Mouse (Mus musculus) limb, embryonic 11.5 days (tissue): ENCODE results near the gene Tnfsf13b. TPM values are rescaled to one million over a fixed set of nuclear protein-coding genes. Genes with fewer than 3 reads are reported as not detected.

Source experiments
- ATAC-seq: fragments of 200-750 bp; cut with Nextera tagmentation; 2 replicates; pipeline ENCODE4 v1.8.0; 2017; ENCODE audit warnings: low read depth; ENCODE audit not compliant: insufficient number of reproducible peaks, low FRiP score, low TSS enrichment
- DNase-seq: peaks from one replicate; pipeline ENCODE4 v3.0.0-alpha.2; 2015; ENCODE audit warnings: low spot score
- H3K27ac ChIP-seq: fragments of 300-500 bp; sonication (generic); replicated peaks from 2 replicates; pipeline ENCODE4 v1.5.1; 2014; ENCODE audit warnings: low read depth, mild to moderate bottlenecking, low read length
- H3K27me3 ChIP-seq: fragments of 300-500 bp; sonication (generic); 2 replicates; pipeline ENCODE4 v1.6.1; 2014; ENCODE audit warnings: mild to moderate bottlenecking, low read length, mixed read lengths; ENCODE audit not compliant: control insufficient read depth, insufficient read depth
- H3K36me3 ChIP-seq: fragments of 300-500 bp; sonication (generic); 2 replicates; pipeline ENCODE4 v1.6.1; 2014; ENCODE audit warnings: mild to moderate bottlenecking, low read length, moderate library complexity, mixed read lengths; ENCODE audit not compliant: control insufficient read depth, insufficient read depth
- H3K4me1 ChIP-seq: fragments of 300-500 bp; sonication (generic); 2 replicates; pipeline ENCODE4 v1.6.1; 2014; ENCODE audit warnings: low read length, mixed read lengths; ENCODE audit not compliant: control insufficient read depth, insufficient read depth
- H3K4me2 ChIP-seq: fragments of 300-500 bp; sonication (generic); 2 replicates; pipeline ENCODE4 v1.6.1; 2014; ENCODE audit warnings: low read depth, mild to moderate bottlenecking, moderate library complexity; ENCODE audit not compliant: severe bottlenecking
- H3K4me3 ChIP-seq: fragments of 300-500 bp; sonication (generic); 2 replicates; pipeline ENCODE4 v1.5.1; 2014; ENCODE audit warnings: low read depth, low read length
- H3K9ac ChIP-seq: fragments of 300-500 bp; sonication (generic); 2 replicates; pipeline ENCODE4 v1.6.1; 2014; ENCODE audit warnings: mild to moderate bottlenecking, low read length
- H3K9me3 ChIP-seq: fragments of 300-500 bp; sonication (generic); 2 replicates; pipeline ENCODE4 v1.6.1; 2016; ENCODE audit warnings: low read length; ENCODE audit not compliant: control insufficient read depth
- WGBS: fragments of 180-500 bp; shearing (Covaris S2); extraction: QIAGEN DNeasy Blood & Tissue Kit; methylation state at CpG from one replicate; pipeline ENCODE4 v1.1.7; 2014; 5-methylcytosine and 5-hydroxymethylcytosine counted together
- polyA plus RNA-seq: library from polyadenylated mRNA; unstranded; fragments of >200 nt; fragmentation: Nextera tagmentation; extraction: Ambion mirVana; gene quantifications from 2 replicates; pipeline ENCODE4 v1.2.1, GENCODE M21; 2014

The Tnfsf13b gene
- 0.10 and 0.17 TPM in 2 replicates for polyA plus RNA-seq

GRCm38 (mm10) chr8:10006156-10006985 lies at the start of gene Tnfsf13b:
Gene Tnfsf13b (plus strand): TSS chr8:10006467.
- ATAC-seq (no peak), DNase-seq (no peak)
- Histone ChIP-seq H3K36me3 (no peaks in the 10 kb centered on the region), H3K27ac (no peak within 1 kb of the TSS), H3K9ac (peak within 1 kb of the TSS; percentile 50), H3K4me1 (peaks cover 4% of the 10 kb centered on the region), H3K4me2 (peak within 1 kb of the TSS; percentile 82), H3K4me3 (peak within 1 kb of the TSS; percentile 39), H3K27me3 (no peaks in the 10 kb centered on the region), H3K9me3 (no peaks in the 10 kb centered on the region)
- WGBS: 63% methylated on average over 16 of the region's 16 CpGs

- no peak overlapping the region for H3K4me2 ChIP-seq
- H3K4me1 ChIP-seq: no peaks in the 10 kb centered on the region
- no peak for ATAC-seq
- no peak for DNase-seq
- no peak overlapping the region for H3K9ac ChIP-seq
- no peak overlapping the region for H3K4me3 ChIP-seq
- H3K27ac ChIP-seq: no peak overlapping the region
- no peaks in the 10 kb centered on the region for H3K36me3 ChIP-seq
- WGBS: 58% methylated on average over 4 of the region's 4 CpGs
- no peaks in the 10 kb centered on the region for H3K9me3 ChIP-seq
- no peaks in the 10 kb centered on the region for H3K27me3 ChIP-seq
These were observed 47.9 kb upstream of the Tnfsf13b start for GRCm38 (mm10) chr8:9958338-9958737.

- no peak for ATAC-seq
- H3K4me2 ChIP-seq: no peak overlapping the region
- no peaks in the 10 kb centered on the region for H3K4me1 ChIP-seq
- H3K4me3 ChIP-seq: no peak overlapping the region
- WGBS: 90% methylated on average over 2 of the region's 2 CpGs
- H3K9ac ChIP-seq: no peak overlapping the region
- no peak overlapping the region for H3K27ac ChIP-seq
- H3K9me3 ChIP-seq: no peaks in the 10 kb centered on the region
- H3K27me3 ChIP-seq: no peaks in the 10 kb centered on the region
- H3K36me3 ChIP-seq: no peaks in the 10 kb centered on the region
- no peak for DNase-seq
These were observed 46.3 kb upstream of the Tnfsf13b start for GRCm38 (mm10) chr8:9959919-9960318.

GRCm38 (mm10) chr8:9971866-9972265 lies 34.4 kb upstream of the Tnfsf13b start:
- Histone ChIP-seq H3K9me3 (no peaks in the 10 kb centered on the region), H3K4me2 (no peak overlapping the region), H3K4me3 (no peak overlapping the region), H3K27me3 (no peaks in the 10 kb centered on the region), H3K9ac (no peak overlapping the region), H3K4me1 (peaks cover 3% of the 10 kb centered on the region; the same call in 1 of the 2 replicates), H3K27ac (no peak overlapping the region), H3K36me3 (no peaks in the 10 kb centered on the region)
- ATAC-seq: no peak
- WGBS: 95% methylated on average over 9 of the region's 9 CpGs
- DNase-seq: no peak

GRCm38 (mm10) chr8:9975276-9975675 lies 31.0 kb upstream of the Tnfsf13b start:
- Histone ChIP-seq H3K9me3 (no peaks in the 10 kb centered on the region), H3K27me3 (no peaks in the 10 kb centered on the region), H3K27ac (no peak overlapping the region), H3K36me3 (no peaks in the 10 kb centered on the region), H3K4me1 (peaks cover 13% of the 10 kb centered on the region), H3K9ac (no peak overlapping the region), H3K4me3 (peak overlapping the region; percentile 61), H3K4me2 (peak overlapping the region; percentile 51)
- DNase-seq (no peak), ATAC-seq (no peak)
- WGBS: 45% methylated on average over 5 of the region's 5 CpGs

GRCm38 (mm10) chr8:9975898-9976611 lies 30.2 kb upstream of the Tnfsf13b start:
- under 1% methylated on average over 46 of the region's 47 CpGs for WGBS
- H3K4me2 ChIP-seq: peak overlapping the region; percentile 51
- DNase-seq: peak; percentile 98
- H3K27ac ChIP-seq: no peak overlapping the region
- no peaks in the 10 kb centered on the region for H3K9me3 ChIP-seq
- H3K4me3 ChIP-seq: peak overlapping the region; percentile 61
- peak; percentile 93 for ATAC-seq
- H3K36me3 ChIP-seq: no peaks in the 10 kb centered on the region
- H3K4me1 ChIP-seq: peaks cover 13% of the 10 kb centered on the region
- peak overlapping the region; percentile 51 for H3K9ac ChIP-seq
- H3K27me3 ChIP-seq: no peaks in the 10 kb centered on the region

- H3K4me3 ChIP-seq: peak overlapping the region; percentile 68
- ATAC-seq (no peak), DNase-seq (peak; percentile 28)
- H3K27ac ChIP-seq: no peak overlapping the region
- H3K4me1 ChIP-seq: peaks cover 13% of the 10 kb centered on the region
- WGBS: 38% methylated on average over 15 of the region's 15 CpGs
- H3K9ac ChIP-seq: peak overlapping the region; percentile 81
- peak overlapping the region; percentile 45 for H3K4me2 ChIP-seq
- no peaks in the 10 kb centered on the region for H3K9me3 ChIP-seq
- H3K27me3 ChIP-seq: no peaks in the 10 kb centered on the region
- H3K36me3 ChIP-seq: no peaks in the 10 kb centered on the region
These were observed 29.3 kb upstream of the Tnfsf13b start for GRCm38 (mm10) chr8:9977016-9977415.

GRCm38 (mm10) chr8:9977573-9978314 lies 28.5 kb upstream of the Tnfsf13b start, which contains the start of the genes Lig4 and Abhd13:
Gene Lig4 (minus strand): TSS chr8:9977686.
Gene Abhd13 (plus strand): TSS chr8:9977707.
- under 1% methylated on average over 67 of the region's 68 CpGs for WGBS
- H3K36me3 ChIP-seq: no peaks in the 10 kb centered on the region
- peaks cover 13% of the 10 kb centered on the region for H3K4me1 ChIP-seq
- no peaks in the 10 kb centered on the region for H3K9me3 ChIP-seq
- no peaks in the 10 kb centered on the region for H3K27me3 ChIP-seq
- DNase-seq (peak; percentile 99), ATAC-seq (peak; percentile 77)
- H3K4me3 ChIP-seq: peak within 1 kb of the TSS; percentile 68
- H3K9ac ChIP-seq: peak within 1 kb of the TSS; percentile 81
- peak within 1 kb of the TSS; percentile 68 for H3K27ac ChIP-seq
- H3K4me2 ChIP-seq: peak within 1 kb of the TSS; percentile 51
